Mouse (Mus musculus): ENCODE results near the gene Cenph. TPM values are rescaled to one million over a fixed set of nuclear protein-coding genes. Genes with fewer than 3 reads are reported as not detected.
A peak's percentile ranks its signal among the peaks of the same experiment; 100 is the strongest.
"Not testable (repeated sequence)": the region's sequence is repeated elsewhere in the genome, so short reads cannot be mapped to it uniquely, and the experiment has no call there.

Gene Cenph
- polyA plus RNA-seq, 1 experiment: 3.9 TPM

- no peaks in the 10 kb centered on the region for H3K27me3 ChIP-seq (ENCODE audit: control insufficient read depth, insufficient read depth, low read length)
- no peaks in the 10 kb centered on the region for H3K4me1 ChIP-seq (ENCODE audit: control insufficient read depth, insufficient read depth, low read length)
- H3K36me3 ChIP-seq (ENCODE audit: control insufficient read depth, insufficient read depth, low read length): no peaks in the 10 kb centered on the region
- no peak overlapping the region for H3K27ac ChIP-seq (ENCODE audit: control insufficient read depth, insufficient read depth, low read depth, low read length)
- H3K4me3 ChIP-seq (ENCODE audit: control insufficient read depth, low read depth, low read length): no peak overlapping the region
- TF ChIP-seq POLR2A (IDR thresholded peaks at IDR 0.05; ENCODE audit: control insufficient read depth, low read depth, low read length) (no peak), CTCF (IDR thresholded peaks at IDR 0.05; ENCODE audit: control insufficient read depth, insufficient read depth, insufficient replicate concordance, low read depth, low read length) (no peak)
Observed at GRCm38 (mm10) chr13:100748638-100749037, 27.1 kb downstream of the Cenph start.

- Histone ChIP-seq H3K36me3 (ENCODE audit: control insufficient read depth, insufficient read depth, low read length) (no peaks in the 10 kb centered on the region), H3K27me3 (ENCODE audit: control insufficient read depth, insufficient read depth, low read length) (no peaks in the 10 kb centered on the region), H3K4me3 (ENCODE audit: control insufficient read depth, low read depth, low read length) (no peak overlapping the region), H3K4me1 (ENCODE audit: control insufficient read depth, insufficient read depth, low read length) (no peaks in the 10 kb centered on the region), H3K27ac (ENCODE audit: control insufficient read depth, insufficient read depth, low read depth, low read length) (no peak overlapping the region)
- TF ChIP-seq POLR2A (IDR thresholded peaks at IDR 0.05; ENCODE audit: control insufficient read depth, low read depth, low read length) (no peak), CTCF (IDR thresholded peaks at IDR 0.05; ENCODE audit: control insufficient read depth, insufficient read depth, insufficient replicate concordance, low read depth, low read length) (no peak)
Observed at GRCm38 (mm10) chr13:100746090-100746489, 29.6 kb downstream of the Cenph start.

- Histone ChIP-seq H3K4me3 (ENCODE audit: control insufficient read depth, low read depth, low read length) (peak within 1 kb of the TSS; percentile 100), H3K4me1 (ENCODE audit: control insufficient read depth, insufficient read depth, low read length) (no peaks in the 10 kb centered on the region), H3K27ac (ENCODE audit: control insufficient read depth, insufficient read depth, low read depth, low read length) (peak within 1 kb of the TSS; percentile 96), H3K36me3 (ENCODE audit: control insufficient read depth, insufficient read depth, low read length) (no peaks in the 10 kb centered on the region), H3K27me3 (ENCODE audit: control insufficient read depth, insufficient read depth, low read length) (no peaks in the 10 kb centered on the region)
- TF ChIP-seq POLR2A (IDR thresholded peaks at IDR 0.05; ENCODE audit: control insufficient read depth, low read depth, low read length): peak; percentile 56
- 0 out of 2 replicates have a peak, but pooled peaks have one; percentile 1 for TF ChIP-seq CTCF (IDR thresholded peaks at IDR 0.05; ENCODE audit: control insufficient read depth, insufficient read depth, insufficient replicate concordance, low read depth, low read length)
Observed at GRCm38 (mm10) chr13:100744036-100744744, 31.5 kb downstream of the Cenph start, which contains the start of gene Mrps36. Gene Mrps36 (minus strand): TSS chr13:100744659.

- TF ChIP-seq POLR2A (IDR thresholded peaks at IDR 0.05; ENCODE audit: control insufficient read depth, low read depth, low read length) (no peak), CTCF (IDR thresholded peaks at IDR 0.05; ENCODE audit: control insufficient read depth, insufficient read depth, insufficient replicate concordance, low read depth, low read length) (no peak)
- H3K27ac ChIP-seq (ENCODE audit: control insufficient read depth, insufficient read depth, low read depth, low read length): no peak overlapping the region
Observed at GRCm38 (mm10) chr13:100743346-100744035, 32.2 kb downstream of the Cenph start.

GRCm38 (mm10) chr13:100742831-100743230 lies 32.9 kb downstream of the Cenph start:
- Histone ChIP-seq H3K27ac (ENCODE audit: control insufficient read depth, insufficient read depth, low read depth, low read length) (no peak overlapping the region), H3K4me1 (ENCODE audit: control insufficient read depth, insufficient read depth, low read length) (no peaks in the 10 kb centered on the region), H3K36me3 (ENCODE audit: control insufficient read depth, insufficient read depth, low read length) (no peaks in the 10 kb centered on the region), H3K27me3 (ENCODE audit: control insufficient read depth, insufficient read depth, low read length) (no peaks in the 10 kb centered on the region), H3K4me3 (ENCODE audit: control insufficient read depth, low read depth, low read length) (peak overlapping the region; percentile 60)
- no peak for TF ChIP-seq POLR2A (IDR thresholded peaks at IDR 0.05; ENCODE audit: control insufficient read depth, low read depth, low read length)
- TF ChIP-seq CTCF (IDR thresholded peaks at IDR 0.05; ENCODE audit: control insufficient read depth, insufficient read depth, insufficient replicate concordance, low read depth, low read length): no peak

More at GRCm38 (mm10) chr13:100743346-100744035, 32.2 kb downstream of the Cenph start:
- Histone ChIP-seq H3K4me3 (ENCODE audit: control insufficient read depth, low read depth, low read length) (peak overlapping the region; percentile 100), H3K4me1 (ENCODE audit: control insufficient read depth, insufficient read depth, low read length) (no peaks in the 10 kb centered on the region), H3K27me3 (ENCODE audit: control insufficient read depth, insufficient read depth, low read length) (no peaks in the 10 kb centered on the region), H3K36me3 (ENCODE audit: control insufficient read depth, insufficient read depth, low read length) (no peaks in the 10 kb centered on the region)

- TF ChIP-seq POLR2A (IDR thresholded peaks at IDR 0.05; ENCODE audit: control insufficient read depth, low read depth, low read length): no peak
- no peak for TF ChIP-seq CTCF (IDR thresholded peaks at IDR 0.05; ENCODE audit: control insufficient read depth, insufficient read depth, insufficient replicate concordance, low read depth, low read length)
- Histone ChIP-seq H3K27ac (ENCODE audit: control insufficient read depth, insufficient read depth, low read depth, low read length) (no peak overlapping the region), H3K27me3 (ENCODE audit: control insufficient read depth, insufficient read depth, low read length) (no peaks in the 10 kb centered on the region), H3K4me3 (ENCODE audit: control insufficient read depth, low read depth, low read length) (no peak overlapping the region), H3K4me1 (ENCODE audit: control insufficient read depth, insufficient read depth, low read length) (no peaks in the 10 kb centered on the region), H3K36me3 (ENCODE audit: control insufficient read depth, insufficient read depth, low read length) (no peaks in the 10 kb centered on the region; the same call in 1 of the 2 replicates)
Observed at GRCm38 (mm10) chr13:100732756-100733155, 42.9 kb downstream of the Cenph start.

GRCm38 (mm10) chr13:100731462-100732046 lies 44.1 kb downstream of the Cenph start:
- not testable (repeated sequence) for H3K4me1 ChIP-seq (ENCODE audit: control insufficient read depth, insufficient read depth, low read length); H3K36me3 ChIP-seq (ENCODE audit: control insufficient read depth, insufficient read depth, low read length); H3K27ac ChIP-seq (ENCODE audit: control insufficient read depth, insufficient read depth, low read depth, low read length); H3K27me3 ChIP-seq (ENCODE audit: control insufficient read depth, insufficient read depth, low read length); H3K4me3 ChIP-seq (ENCODE audit: control insufficient read depth, low read depth, low read length)

Measured in testis, adult 2 months (tissue).